Mouse (Mus musculus): ENCODE measurements around the gene Setd5.

DNA sequence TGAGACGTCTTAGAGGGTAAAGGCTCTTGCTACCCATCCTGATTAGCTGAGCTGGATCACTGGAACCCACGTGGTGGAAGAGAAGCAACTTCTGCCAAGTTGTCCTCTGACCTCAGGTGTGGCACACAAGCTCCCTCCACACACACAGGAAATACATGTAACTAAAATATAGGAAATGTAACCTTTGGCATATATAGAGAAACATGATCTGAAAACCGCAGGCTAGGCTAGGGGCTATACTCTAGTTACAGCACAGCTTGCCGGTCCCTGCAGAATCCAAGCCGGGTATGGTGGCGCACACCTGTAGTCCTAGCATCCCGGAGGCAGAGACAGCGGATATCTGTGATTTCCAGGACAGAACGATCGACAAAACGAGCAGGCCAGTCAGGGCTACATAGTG, 31.6 kb upstream of the Setd5 start:
- TF ChIP-seq CTCF (IDR thresholded peaks at IDR 0.05; ENCODE audit: low read depth) = no peak
- TF ChIP-seq EP300 (optimal IDR thresholded peaks at IDR 0.05) = no peak
